Mouse (Mus musculus): ENCODE measurements around the gene Zfp13. TPM values are rescaled to one million over a fixed set of nuclear protein-coding genes. Genes with fewer than 3 reads are reported as not detected.
A peak's percentile ranks its signal among the peaks of the same experiment; 100 is the strongest.

Zfp13 gene
- polyA plus RNA-seq, 1 experiment, result 3.0 TPM

DNA sequence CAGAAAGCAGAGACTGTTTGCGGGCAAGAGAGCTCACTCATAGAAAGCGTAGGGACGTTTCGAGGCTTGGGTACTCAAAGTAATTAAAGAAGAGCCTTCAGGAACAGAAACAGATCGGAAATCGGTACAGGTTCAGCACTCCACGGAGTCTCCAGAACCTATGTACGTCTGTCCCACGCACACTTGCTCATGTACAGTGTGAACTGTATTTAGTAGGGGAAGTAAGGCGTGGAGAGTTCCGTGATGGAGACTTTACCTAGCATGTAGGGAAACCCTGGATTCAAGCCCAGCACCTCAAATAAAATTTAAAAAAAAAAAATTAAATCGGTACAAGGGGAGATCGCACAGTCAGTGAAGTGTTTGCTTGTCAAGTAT lies 6.4 kb downstream of the Zfp13 start:
- Histone ChIP-seq H3K4me1 (replicated peaks; ENCODE audit: control insufficient read depth, insufficient read depth, low read length) (peaks cover 10% of the 10 kb centered on the region), H3K27ac (ENCODE audit: control insufficient read depth, insufficient read depth, low read length) (no peak overlapping the region), H3K4me3 (ENCODE audit: control insufficient read depth, insufficient read depth, low read length) (peak overlapping the region; percentile 50), H3K27me3 (ENCODE audit: control insufficient read depth, insufficient read depth, low read length) (no peaks in the 10 kb centered on the region), H3K36me3 (ENCODE audit: control insufficient read depth, insufficient read depth, low read length) (no peaks in the 10 kb centered on the region)
- WGBS, result 11% methylated on average over 13 of the region's 13 CpGs
- TF ChIP-seq POLR2A (IDR thresholded peaks at IDR 0.05; ENCODE audit: control insufficient read depth, extremely low read depth, insufficient read depth, low read length, poor library complexity), result no peak
- TF ChIP-seq CTCF (IDR thresholded peaks at IDR 0.05; ENCODE audit: borderline replicate concordance, control insufficient read depth, extremely low read depth, insufficient read depth, low read length, poor library complexity), result no peak
- no peak for DNase-seq

DNA sequence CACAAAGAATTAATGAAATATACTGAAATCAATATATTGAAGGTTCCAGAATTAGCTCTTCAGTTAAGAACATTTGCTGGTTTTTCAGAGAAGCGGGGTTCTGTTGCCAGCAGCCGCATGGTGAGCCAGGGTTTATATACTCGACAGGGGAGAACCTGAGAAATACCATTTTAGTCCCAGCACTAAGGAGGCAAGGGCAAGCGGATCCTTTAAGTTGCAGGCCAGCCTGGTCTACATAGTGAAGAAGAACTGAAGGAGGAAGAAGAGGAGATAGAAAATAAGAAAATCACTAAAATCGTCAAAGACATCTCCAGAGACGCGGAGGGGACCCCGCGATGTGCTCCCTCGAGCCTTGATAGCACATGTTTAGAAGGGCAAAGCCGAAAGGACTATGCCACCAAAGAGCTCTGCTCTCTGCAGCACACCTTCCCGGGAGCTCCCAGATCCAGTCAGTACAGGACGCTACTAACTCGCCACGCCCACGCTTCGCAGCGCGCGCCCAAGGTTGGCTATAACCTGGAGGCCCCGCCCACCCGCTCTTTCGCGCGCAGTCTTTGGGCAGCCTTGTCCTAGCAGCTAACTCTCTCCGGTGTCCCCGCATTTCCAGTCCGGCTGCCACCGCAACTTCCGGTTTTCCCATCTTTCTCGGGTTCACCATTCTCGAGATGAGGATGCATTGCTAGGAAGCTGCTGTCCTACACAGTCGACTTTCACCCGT lies 6.9 kb downstream of the Zfp13 start:
- Histone ChIP-seq H3K36me3 (ENCODE audit: control insufficient read depth, insufficient read depth, low read length) (no peaks in the 10 kb centered on the region), H3K27ac (ENCODE audit: control insufficient read depth, insufficient read depth, low read length) (no peak overlapping the region), H3K4me1 (replicated peaks; ENCODE audit: control insufficient read depth, insufficient read depth, low read length) (peaks cover 7% of the 10 kb centered on the region), H3K27me3 (ENCODE audit: control insufficient read depth, insufficient read depth, low read length) (no peaks in the 10 kb centered on the region), H3K4me3 (ENCODE audit: control insufficient read depth, insufficient read depth, low read length) (peak overlapping the region; percentile 50)
- TF ChIP-seq POLR2A (IDR thresholded peaks at IDR 0.05; ENCODE audit: control insufficient read depth, extremely low read depth, insufficient read depth, low read length, poor library complexity) (no peak), CTCF (IDR thresholded peaks at IDR 0.05; ENCODE audit: borderline replicate concordance, control insufficient read depth, extremely low read depth, insufficient read depth, low read length, poor library complexity) (no peak)
- DNase-seq, result peak; percentile 89
- WGBS, result 9% methylated on average over 34 of the region's 34 CpGs

- Histone ChIP-seq H3K4me1 (replicated peaks; ENCODE audit: control insufficient read depth, insufficient read depth, low read length) (peaks cover 10% of the 10 kb centered on the region), H3K4me3 (ENCODE audit: control insufficient read depth, insufficient read depth, low read length) (no peak overlapping the region), H3K36me3 (ENCODE audit: control insufficient read depth, insufficient read depth, low read length) (no peaks in the 10 kb centered on the region), H3K27me3 (ENCODE audit: control insufficient read depth, insufficient read depth, low read length) (no peaks in the 10 kb centered on the region; the same call in 1 of the 2 replicates), H3K27ac (ENCODE audit: control insufficient read depth, insufficient read depth, low read length) (no peak overlapping the region)
- DNase-seq, result no peak
- 92% methylated on average over 2 of the region's 2 CpGs for WGBS
- no peak for TF ChIP-seq CTCF (IDR thresholded peaks at IDR 0.05; ENCODE audit: borderline replicate concordance, control insufficient read depth, extremely low read depth, insufficient read depth, low read length, poor library complexity)
- no peak for TF ChIP-seq POLR2A (IDR thresholded peaks at IDR 0.05; ENCODE audit: control insufficient read depth, extremely low read depth, insufficient read depth, low read length, poor library complexity)
These were observed 12.0 kb downstream of the Zfp13 start for GRCm38 (mm10) chr17:23587253-23587652.

DNA sequence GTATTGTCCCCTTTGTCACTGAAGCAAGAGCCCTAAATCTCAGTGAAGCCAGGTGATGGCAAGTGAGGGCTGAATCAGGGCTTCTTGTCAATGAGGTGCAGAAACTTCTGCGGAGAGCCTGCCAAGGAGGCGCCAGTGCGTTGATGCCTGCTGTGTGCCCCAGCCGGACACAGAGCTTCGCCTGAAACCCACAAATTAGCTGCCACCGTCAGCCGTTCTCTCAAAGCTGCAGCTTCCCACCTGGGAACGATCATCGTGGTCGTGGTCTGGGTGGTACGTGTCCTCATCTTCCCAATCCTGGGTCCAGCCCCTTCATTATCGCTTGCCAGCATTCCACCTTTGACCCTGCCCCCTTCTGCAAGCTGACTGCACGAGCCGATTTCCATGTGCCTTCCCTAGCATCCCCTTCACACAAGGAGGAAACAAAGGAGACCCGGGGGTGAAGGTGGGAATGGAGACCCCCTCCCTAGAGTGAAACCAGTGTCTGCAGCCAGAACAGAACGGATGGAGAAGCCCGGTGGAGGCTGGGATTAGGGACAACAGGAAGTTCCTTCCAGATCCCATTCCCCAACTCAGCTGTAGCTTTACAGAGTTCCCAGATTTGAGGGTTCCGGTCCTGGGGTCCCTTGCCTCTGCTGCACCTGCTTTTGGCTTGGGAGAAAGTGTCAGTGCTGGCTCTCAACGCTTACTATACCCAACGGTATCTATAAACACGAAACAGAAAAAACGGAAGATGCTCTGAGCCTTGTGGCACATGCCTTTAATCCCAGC lies 13.4 kb downstream of the Zfp13 start:
- 8% methylated on average over 22 of the region's 22 CpGs for WGBS
- Histone ChIP-seq H3K27me3 (ENCODE audit: control insufficient read depth, insufficient read depth, low read length) (no peaks in the 10 kb centered on the region; the same call in 1 of the 2 replicates), H3K4me3 (ENCODE audit: control insufficient read depth, insufficient read depth, low read length) (0 out of 2 replicates have a peak overlapping the region, but pooled peaks have one; percentile 5), H3K27ac (ENCODE audit: control insufficient read depth, insufficient read depth, low read length) (no peak overlapping the region), H3K4me1 (replicated peaks; ENCODE audit: control insufficient read depth, insufficient read depth, low read length) (peaks cover 8% of the 10 kb centered on the region; the same call in 1 of the 2 replicates), H3K36me3 (ENCODE audit: control insufficient read depth, insufficient read depth, low read length) (no peaks in the 10 kb centered on the region)
- DNase-seq, result no peak
- no peak for TF ChIP-seq POLR2A (IDR thresholded peaks at IDR 0.05; ENCODE audit: control insufficient read depth, extremely low read depth, insufficient read depth, low read length, poor library complexity)
- no peak for TF ChIP-seq CTCF (IDR thresholded peaks at IDR 0.05; ENCODE audit: borderline replicate concordance, control insufficient read depth, extremely low read depth, insufficient read depth, low read length, poor library complexity)

DNA sequence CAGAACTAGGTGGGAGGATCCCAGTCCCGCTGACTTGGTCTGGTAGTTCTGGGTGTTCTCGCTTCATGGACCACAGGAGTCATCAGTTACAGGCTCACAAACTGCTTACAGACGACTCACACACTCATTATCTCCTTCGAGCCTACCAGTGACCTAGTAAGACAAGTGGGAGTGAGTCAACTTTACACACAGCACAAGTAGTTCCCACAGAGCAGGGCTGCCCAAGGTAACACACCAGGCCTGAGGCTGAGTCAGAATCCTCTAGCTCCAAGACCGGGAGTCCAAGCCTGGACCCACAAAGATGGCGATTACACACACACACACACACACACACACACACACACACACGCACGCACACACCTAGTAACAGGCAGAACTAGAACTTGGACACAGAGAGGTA lies 14.5 kb downstream of the Zfp13 start:
- Histone ChIP-seq H3K27ac (ENCODE audit: control insufficient read depth, insufficient read depth, low read length) (no peak overlapping the region), H3K4me1 (replicated peaks; ENCODE audit: control insufficient read depth, insufficient read depth, low read length) (peaks cover 8% of the 10 kb centered on the region; the same call in 1 of the 2 replicates), H3K36me3 (ENCODE audit: control insufficient read depth, insufficient read depth, low read length) (no peaks in the 10 kb centered on the region), H3K27me3 (ENCODE audit: control insufficient read depth, insufficient read depth, low read length) (no peaks in the 10 kb centered on the region; the same call in 1 of the 2 replicates), H3K4me3 (ENCODE audit: control insufficient read depth, insufficient read depth, low read length) (no peak overlapping the region)
- 89% methylated on average over 8 of the region's 8 CpGs for WGBS
- no peak for TF ChIP-seq POLR2A (IDR thresholded peaks at IDR 0.05; ENCODE audit: control insufficient read depth, extremely low read depth, insufficient read depth, low read length, poor library complexity)
- no peak for DNase-seq

- no peak for DNase-seq
- 97% methylated on average over 38 of the region's 38 CpGs for WGBS
- Histone ChIP-seq H3K27ac (ENCODE audit: control insufficient read depth, insufficient read depth, low read length) (no peak overlapping the region), H3K4me1 (replicated peaks; ENCODE audit: control insufficient read depth, insufficient read depth, low read length) (no peaks in the 10 kb centered on the region), H3K4me3 (ENCODE audit: control insufficient read depth, insufficient read depth, low read length) (no peak overlapping the region), H3K27me3 (ENCODE audit: control insufficient read depth, insufficient read depth, low read length) (no peaks in the 10 kb centered on the region), H3K36me3 (ENCODE audit: control insufficient read depth, insufficient read depth, low read length) (no peaks in the 10 kb centered on the region)
- TF ChIP-seq POLR2A (IDR thresholded peaks at IDR 0.05; ENCODE audit: control insufficient read depth, extremely low read depth, insufficient read depth, low read length, poor library complexity), result no peak
- no peak for TF ChIP-seq CTCF (IDR thresholded peaks at IDR 0.05; ENCODE audit: borderline replicate concordance, control insufficient read depth, extremely low read depth, insufficient read depth, low read length, poor library complexity)
These were observed 23.2 kb downstream of the Zfp13 start for GRCm38 (mm10) chr17:23575951-23576552.
